In the genomic region with DNA sequence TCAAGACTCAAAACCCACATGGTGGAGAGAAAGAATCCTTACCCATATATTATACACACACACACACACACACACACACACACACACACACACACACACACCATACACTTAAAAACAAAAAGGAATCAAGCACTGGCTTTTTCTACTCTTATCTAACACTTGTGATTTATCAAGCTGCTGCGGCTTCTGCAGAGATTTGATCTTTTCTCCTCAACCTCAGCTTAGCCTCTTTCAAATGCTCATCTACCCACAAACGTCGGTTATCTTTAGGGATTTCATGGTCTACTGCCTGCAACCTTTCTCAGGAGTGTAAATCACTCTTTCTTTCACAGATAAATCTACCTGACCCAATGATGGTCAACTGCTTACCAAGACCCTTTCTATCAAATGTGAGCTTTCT, we compare ENCODE assay signal across 35 mouse cellular contexts. TPM values are rescaled to one million over a fixed set of nuclear protein-coding genes. Genes with fewer than 3 reads are reported as not detected.
"Had no signal": no experiment of that assay in that cellular context is flagged by ENCODE, and none has a peak within 500 bp of the region (broad histone marks: within the 10 kb centered on the region; RNA-seq: fewer than 3 reads in every experiment).

No protein-coding gene starts in this region.

- H3K27me3 ChIP-seq: embryonic facial prominence, embryonic 12.5 days; embryonic facial prominence, embryonic 13.5 days; forebrain, embryonic 12.5 days; forebrain, embryonic 13.5 days; forebrain, embryonic 15.5 days had no signal

- H3K9ac ChIP-seq: embryonic facial prominence, embryonic 12.5 days; embryonic facial prominence, embryonic 13.5 days; forebrain, embryonic 12.5 days; forebrain, embryonic 13.5 days; forebrain, embryonic 15.5 days; forebrain, postnatal 0 days had no signal

- ATAC-seq: forebrain, embryonic 13.5 days; forebrain, embryonic 14.5 days; forebrain, embryonic 15.5 days; forebrain, embryonic 16.5 days; forebrain, postnatal 0 days had no signal

- H3K9me3 ChIP-seq: embryonic facial prominence, embryonic 12.5 days; embryonic facial prominence, embryonic 13.5 days; forebrain, embryonic 10.5 days; forebrain, embryonic 12.5 days; forebrain, embryonic 13.5 days; forebrain, embryonic 15.5 days had no signal

- H3K27ac ChIP-seq: embryonic facial prominence, embryonic 12.5 days; embryonic facial prominence, embryonic 13.5 days; forebrain, embryonic 10.5 days; forebrain, embryonic 12.5 days; forebrain, embryonic 13.5 days; forebrain, embryonic 15.5 days; gastrocnemius, adult 2 months; heart, adult 2 months had no signal

- DNase-seq: cerebellum, adult 8-10 months; cerebellum, adult 9-10 months; cerebellum, adult 9-11 months; cerebellum, postnatal 10 days; cerebellum, postnatal 14 days; cerebellum, postnatal 25 days; cerebellum, postnatal 36 days; embryo, embryonic 11 days; forebrain, postnatal 0 days; gastrocnemius, adult 2 months; gastrocnemius, postnatal 10 days; gastrocnemius, postnatal 14 days; gastrocnemius, postnatal 25 days; gastrocnemius, postnatal 36 days; heart, adult 11 months; heart, adult 18-20 months; heart, adult 2 months had no signal

- H3K4me2 ChIP-seq: embryonic facial prominence, embryonic 12.5 days; embryonic facial prominence, embryonic 13.5 days; forebrain, embryonic 12.5 days; forebrain, embryonic 13.5 days; forebrain, embryonic 15.5 days had no signal

- H3K4me3 ChIP-seq: embryonic facial prominence, embryonic 12.5 days; embryonic facial prominence, embryonic 13.5 days; erythroblast, embryonic 14.5 days; forebrain, embryonic 10.5 days; forebrain, embryonic 12.5 days; forebrain, embryonic 13.5 days; forebrain, embryonic 15.5 days; gastrocnemius, adult 2 months; heart, adult 2 months had no signal

- H3K4me1 ChIP-seq: embryonic facial prominence, embryonic 12.5 days; embryonic facial prominence, embryonic 13.5 days; forebrain, embryonic 10.5 days; forebrain, embryonic 12.5 days; forebrain, embryonic 13.5 days; forebrain, embryonic 15.5 days had no signal

RNA-seq across cellular contexts. Expression of a gene that starts 40.0 kb away (rescaled TPM):
- total RNA-seq: common myeloid progenitor, adult 5-6 weeks; gastrocnemius, adult 18-20 months; gastrocnemius, adult 2 months; gastrocnemius, adult 8-10 months; gastrocnemius, postnatal 10 days; gastrocnemius, postnatal 14 days; gastrocnemius, postnatal 25 days; gastrocnemius, postnatal 36 days; gastrocnemius, postnatal 4 days; granulocyte monocyte progenitor cell, adult 5-6 weeks; heart, adult 2 months; heart, adult 8-10 months had no signal
- polyA plus RNA-seq: embryonic facial prominence, embryonic 11.5 days; embryonic facial prominence, embryonic 12.5 days; embryonic facial prominence, embryonic 13.5 days; erythroblast, embryonic 14.5 days; forebrain, embryonic 10.5 days; forebrain, embryonic 11.5 days; forebrain, embryonic 12.5 days; forebrain, embryonic 13.5 days; forebrain, embryonic 14.5 days; forebrain, embryonic 16.5 days; frontal cortex, adult 2 months had no signal

RNA-seq across cellular contexts. Expression of a gene that starts 50.8 kb away (rescaled TPM):
- total RNA-seq: common myeloid progenitor, adult 5-6 weeks; granulocyte monocyte progenitor cell, adult 5-6 weeks had no signal
- polyA plus RNA-seq: embryonic facial prominence, embryonic 11.5 days; erythroblast, embryonic 14.5 days had no signal
